Mouse (Mus musculus) embryo, embryonic 9.5 days (tissue): ENCODE measurements around the gene Lnpk.

Experiments
- DNase-seq: peaks from one replicate; pipeline ENCODE4 v3.0.0-alpha.2; 2017; ENCODE audit errors: extremely low spot score

Lnpk gene

DNA sequence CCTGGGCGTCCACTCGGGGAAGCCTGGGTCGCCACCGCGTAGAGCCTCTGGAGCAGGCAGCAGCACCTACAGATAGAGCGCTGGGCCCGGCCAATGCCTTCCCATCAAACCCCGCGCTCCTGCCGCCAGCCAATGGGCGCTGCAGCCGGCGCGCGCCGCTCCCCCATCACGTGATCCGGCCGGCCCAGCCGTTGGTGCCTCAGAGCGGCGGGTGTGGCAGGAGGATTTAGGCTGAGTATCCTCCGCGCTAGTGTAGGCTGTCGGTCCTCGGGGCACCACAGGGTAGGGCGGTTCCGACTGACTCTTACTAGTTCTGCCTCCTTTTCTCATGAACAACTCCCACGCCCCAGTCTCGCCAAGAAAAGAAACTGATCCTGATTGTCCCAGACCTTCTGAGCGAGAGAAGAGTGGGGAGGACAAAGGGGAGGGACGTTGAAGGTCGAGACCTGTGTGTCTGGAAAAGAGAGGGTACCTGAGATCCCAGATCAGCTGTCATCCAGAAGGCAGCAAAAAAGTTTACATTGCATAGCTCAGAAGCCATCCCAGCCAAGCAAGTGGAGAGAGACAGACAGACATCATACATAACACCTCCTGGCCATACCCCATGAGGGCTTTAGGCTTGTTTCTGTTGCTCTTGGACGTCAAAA is at the start of gene Lnpk:
Gene Lnpk (minus strand): TSS at position 593 of the 647 bp plus-strand sequence.
- DNase-seq: peak; percentile 91

- DNase-seq: no peak
Measured at GRCm38 (mm10) chr2:74620368-74620767, 41.1 kb upstream of the Lnpk start.

DNA sequence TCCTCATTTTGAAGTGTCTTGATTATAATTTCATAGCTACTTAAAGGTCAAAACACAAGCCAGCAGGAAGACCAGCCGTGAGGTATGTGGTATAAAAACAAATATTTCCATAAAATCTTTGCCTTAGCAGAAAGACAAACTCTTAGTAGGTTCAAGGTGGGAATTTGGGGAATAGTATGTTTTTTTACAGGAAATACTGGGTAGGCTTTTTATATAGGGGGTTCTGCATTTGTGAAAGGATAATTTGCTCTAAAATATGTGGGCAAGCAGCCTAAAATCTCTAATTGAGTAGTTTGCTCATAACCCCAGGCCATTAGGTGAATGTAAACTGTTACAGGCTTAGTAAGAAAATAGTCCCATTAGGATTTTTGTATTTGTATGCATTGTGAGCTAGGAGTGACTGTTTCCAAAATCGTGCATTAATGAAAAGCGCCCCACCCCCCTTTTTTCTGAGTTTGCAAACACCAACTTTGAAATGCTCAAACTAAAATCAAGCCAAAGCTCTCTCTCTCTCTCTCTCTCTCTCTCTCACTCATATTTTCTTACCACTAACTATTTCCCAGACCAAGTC is 40.5 kb upstream of the Lnpk start:
- no peak for DNase-seq

- DNase-seq: no peak
Measured at GRCm38 (mm10) chr2:74617706-74618105, 38.5 kb upstream of the Lnpk start.

DNA sequence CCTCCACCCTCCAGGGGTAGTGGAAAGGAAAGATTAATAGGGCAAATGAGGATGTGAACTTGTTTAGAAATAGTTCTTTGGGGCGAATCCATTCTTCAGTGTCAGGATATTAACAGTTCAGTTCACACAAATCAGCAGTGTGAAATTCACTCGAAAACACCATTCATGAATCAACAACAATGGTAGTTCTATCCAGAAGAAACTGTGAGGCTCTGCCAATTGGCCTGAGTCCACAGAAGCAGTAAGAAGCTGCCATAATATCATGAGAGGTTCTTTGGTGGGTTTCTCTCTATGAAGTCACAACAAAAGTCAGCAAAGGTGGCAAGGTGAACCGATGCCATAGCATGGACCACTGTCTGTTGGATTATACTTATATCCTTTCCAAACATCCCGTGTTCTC is 32.2 kb upstream of the Lnpk start:
- DNase-seq: no peak

DNA sequence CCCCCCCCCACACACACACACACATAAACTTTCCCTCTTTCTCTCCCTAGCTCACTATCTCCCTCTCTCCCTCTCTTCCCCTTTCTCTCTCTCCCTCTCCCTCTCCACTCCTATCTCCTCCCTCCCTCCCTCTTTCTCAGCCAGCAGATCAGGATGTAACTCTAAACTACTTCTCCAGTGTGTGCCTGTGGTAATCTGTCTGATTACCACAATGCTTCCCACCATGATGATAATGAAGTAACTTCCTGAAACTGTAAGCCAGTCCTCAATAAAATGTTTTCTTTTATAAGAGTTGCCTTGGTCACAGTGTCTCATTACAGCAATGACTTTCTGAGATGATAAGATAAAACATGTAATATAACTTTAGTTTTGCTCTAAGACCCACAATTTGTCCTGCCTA is 30.1 kb upstream of the Lnpk start:
- no peak for DNase-seq

DNA sequence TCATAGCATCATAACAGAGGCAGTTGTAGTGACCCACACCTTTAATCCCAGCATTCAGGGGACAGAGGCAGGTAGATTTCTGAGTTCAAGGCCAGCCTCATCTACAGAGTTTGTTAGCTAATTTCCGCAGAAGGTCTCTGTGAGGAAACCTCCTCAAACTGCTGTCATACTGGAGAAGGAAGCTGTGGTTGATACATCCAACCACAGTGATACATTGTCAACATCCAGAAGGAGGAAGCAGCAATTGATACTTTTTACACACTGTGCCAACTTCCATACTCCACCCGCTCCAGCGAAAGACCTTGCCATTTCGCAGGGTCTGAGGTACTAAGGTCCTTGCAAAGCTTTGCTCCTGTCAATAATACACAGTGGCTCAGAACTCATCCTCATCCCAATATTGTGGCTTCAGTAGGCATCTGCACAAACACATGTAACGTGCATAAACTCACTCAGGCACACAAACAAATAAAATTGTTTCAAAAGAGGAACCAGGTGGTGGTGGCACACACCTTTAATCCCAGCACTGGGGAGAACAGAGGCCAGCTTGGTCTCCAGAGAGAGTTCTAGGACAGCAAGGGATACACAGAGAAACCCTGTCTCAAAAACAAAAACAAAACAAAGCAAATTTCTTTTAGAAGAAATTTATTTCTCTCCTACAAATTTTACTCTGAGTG is 27.0 kb upstream of the Lnpk start:
- no peak for DNase-seq

GRCm38 (mm10) chr2:74604011-74604410 is 24.8 kb upstream of the Lnpk start:
- no peak for DNase-seq

GRCm38 (mm10) chr2:74602483-74602882 is 23.2 kb upstream of the Lnpk start:
- DNase-seq: no peak

DNA sequence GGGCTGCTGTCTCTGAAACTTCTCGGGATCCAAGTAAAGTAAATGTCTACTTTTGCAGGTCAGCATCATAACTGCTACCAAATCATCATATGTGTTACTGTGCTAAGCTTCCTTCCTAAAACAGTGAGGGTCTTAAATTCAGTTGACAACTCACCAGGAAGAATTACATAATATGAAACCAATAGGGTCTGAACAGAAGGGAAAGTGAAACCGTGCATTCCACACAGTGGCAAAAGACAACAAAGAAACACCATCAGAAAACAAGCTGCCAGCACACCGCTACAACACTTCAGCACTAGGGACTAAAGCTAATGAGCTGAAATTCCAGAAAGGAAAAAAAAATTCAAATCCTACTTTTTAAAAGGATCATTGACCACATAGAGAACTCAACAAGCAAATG is 17.9 kb upstream of the Lnpk start:
- DNase-seq: no peak

- DNase-seq: no peak
Measured at GRCm38 (mm10) chr2:74596094-74596493, 16.9 kb upstream of the Lnpk start.

DNA sequence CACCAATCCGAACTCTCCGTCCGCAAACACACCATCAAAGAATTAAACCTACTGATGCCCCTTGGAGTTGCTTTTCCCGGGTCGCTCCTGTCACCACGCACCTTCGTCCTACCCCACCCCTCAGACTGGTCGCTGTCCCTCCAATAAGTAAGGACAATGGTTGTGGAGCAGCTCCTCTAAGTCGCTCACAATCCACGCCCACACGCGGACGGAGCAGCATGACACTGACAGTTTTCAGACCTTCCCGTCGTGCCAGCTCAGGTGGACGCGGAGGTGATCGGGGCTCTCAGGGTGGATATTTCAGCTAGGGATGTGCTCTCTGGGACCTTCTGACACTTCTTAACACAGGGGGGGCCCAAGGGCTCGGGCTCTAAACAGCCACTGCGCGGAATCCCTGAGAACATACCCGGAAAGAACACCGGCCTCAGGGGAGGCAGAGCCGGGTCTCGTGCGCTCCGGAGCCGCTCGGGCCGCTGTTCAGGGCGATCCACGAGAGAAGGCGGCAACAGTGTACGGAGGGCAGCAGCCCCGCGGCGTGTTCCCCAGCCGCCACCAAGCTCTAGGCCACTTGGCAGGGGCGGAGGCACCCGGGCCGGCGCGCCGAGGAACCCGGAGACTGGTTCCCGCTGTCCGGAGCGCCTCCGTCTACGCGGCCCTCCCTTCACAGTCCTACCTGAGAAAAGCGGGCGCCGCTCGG is 941 bp downstream of the Lnpk start:
- peak; percentile 33 for DNase-seq

DNA sequence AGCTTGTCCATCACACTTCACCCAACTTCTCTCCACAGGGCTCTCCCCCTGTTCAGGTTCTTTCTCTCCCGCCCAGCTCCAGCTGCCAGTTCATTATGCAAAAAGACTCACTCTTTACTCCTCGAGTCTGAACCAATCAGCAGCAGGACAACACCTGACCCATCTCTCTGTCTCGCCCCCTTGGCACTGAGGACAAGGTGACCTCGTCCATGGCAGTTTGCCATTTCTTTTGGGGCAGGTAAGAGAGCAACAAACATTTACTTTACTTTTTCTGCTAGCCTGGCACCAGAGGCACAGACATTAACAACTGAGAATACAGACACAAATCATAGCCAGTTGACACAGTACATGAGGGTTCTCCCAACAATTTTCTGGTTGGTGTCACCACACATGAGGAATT is 8.8 kb downstream of the Lnpk start:
- DNase-seq: no peak

- no peak for DNase-seq
Measured at GRCm38 (mm10) chr2:74559822-74560221, 19.4 kb downstream of the Lnpk start.

DNA sequence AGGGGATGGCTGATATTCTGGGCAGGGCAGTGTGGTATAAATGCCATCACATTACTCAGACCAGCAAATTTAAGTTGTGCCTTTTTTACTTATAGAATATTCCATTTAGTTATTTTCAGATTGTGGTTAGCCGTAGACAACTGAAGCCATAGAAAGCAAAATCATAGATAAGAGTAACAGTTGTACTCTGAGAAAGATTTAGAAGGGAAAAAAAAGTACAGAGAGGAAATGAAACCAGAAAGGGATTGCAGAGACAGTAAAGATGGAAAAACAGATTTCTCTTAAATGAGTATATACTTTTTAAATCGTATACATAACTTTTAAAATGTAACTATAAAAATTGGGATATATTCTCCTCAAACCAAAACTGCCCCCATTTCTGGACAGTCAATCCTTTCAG is 20.1 kb downstream of the Lnpk start:
- no peak for DNase-seq

DNA sequence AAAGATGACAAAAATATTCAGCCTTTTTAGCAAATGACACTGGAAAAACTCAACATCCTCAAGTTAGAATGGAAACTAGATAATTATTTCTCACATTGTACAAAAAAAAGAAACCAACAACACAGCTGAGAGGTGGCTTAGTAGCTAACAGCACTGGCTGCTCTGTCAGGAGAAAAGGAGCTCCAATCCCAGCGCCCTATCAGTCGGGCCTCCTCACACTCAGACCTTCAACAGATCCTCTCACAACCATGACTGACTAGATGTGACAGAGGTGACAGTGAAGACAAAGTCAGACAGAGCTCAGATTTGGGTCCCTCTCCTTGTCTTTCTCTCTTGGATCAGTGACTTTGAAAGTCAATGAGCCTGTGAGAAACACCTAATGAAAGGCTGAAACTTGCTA is 21.8 kb downstream of the Lnpk start:
- DNase-seq: no peak

GRCm38 (mm10) chr2:74551929-74552328 is 27.3 kb downstream of the Lnpk start:
- no peak for DNase-seq

DNA sequence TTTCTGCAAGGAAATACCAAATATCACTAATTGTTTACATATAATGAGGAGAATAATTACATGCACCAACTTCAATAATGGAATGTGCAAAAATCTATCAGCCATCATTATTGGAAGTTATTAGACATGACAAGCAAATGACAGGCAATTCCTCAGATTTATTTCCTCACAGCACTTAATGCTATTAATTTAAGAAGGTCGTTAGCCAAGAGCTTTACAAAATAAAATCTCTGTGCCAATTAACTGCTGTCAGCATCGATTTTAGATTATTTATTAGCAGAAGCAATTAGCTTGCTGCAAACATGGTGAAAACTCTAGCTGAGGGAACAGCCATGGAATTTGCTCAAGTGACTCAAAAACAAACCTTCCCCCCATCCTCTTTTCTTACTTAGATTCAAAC is 30.9 kb downstream of the Lnpk start:
- DNase-seq: no peak

- no peak for DNase-seq
Measured at GRCm38 (mm10) chr2:74508302-74508701, 70.9 kb downstream of the Lnpk start.

- DNase-seq: no peak
Measured at GRCm38 (mm10) chr2:74506439-74506838, 72.8 kb downstream of the Lnpk start.

- no peak for DNase-seq
Measured at GRCm38 (mm10) chr2:74500307-74500706, 78.9 kb downstream of the Lnpk start.

GRCm38 (mm10) chr2:74497851-74498250 is 81.4 kb downstream of the Lnpk start:
- DNase-seq: no peak

DNA sequence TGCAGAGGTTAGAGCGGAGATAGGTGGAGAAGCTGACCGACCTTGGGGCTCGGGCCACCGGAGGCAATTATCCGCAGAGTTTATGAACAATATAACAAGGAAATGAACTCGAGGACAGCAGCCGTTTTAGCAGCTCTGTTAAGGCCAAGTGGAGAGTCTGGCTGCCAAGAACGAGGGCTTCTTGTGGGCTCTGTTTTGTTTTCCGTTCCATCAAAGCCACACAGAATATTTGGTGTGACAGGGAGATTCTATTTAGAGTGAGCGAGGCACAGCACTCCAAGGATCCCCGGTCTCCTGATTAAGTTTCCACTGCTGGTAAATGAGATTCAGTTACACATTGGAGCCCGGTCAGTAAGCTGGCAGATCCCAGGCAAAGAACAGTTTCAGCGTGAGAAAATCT is 87.8 kb downstream of the Lnpk start:
- DNase-seq: no peak
